Mouse (Mus musculus) midbrain, postnatal 0 days (tissue): ENCODE results near the gene Retreg3. TPM values are rescaled to one million over a fixed set of nuclear protein-coding genes. Genes with fewer than 3 reads are reported as not detected.

Experiments used
- ATAC-seq: fragments of 200-750 bp; cut with Nextera tagmentation; 2 replicates; pipeline ENCODE4 v1.8.0; 2017; ENCODE audit warnings: moderate number of reproducible peaks, mild to moderate bottlenecking, moderate TSS enrichment, moderate library complexity; ENCODE audit not compliant: low FRiP score
- DNase-seq: peaks from one replicate; pipeline ENCODE4 v3.0.0-alpha.2; 2015; ENCODE audit warnings: low spot score
- H3K27ac ChIP-seq: fragments of 300-500 bp; sonication (generic); 2 replicates; pipeline ENCODE4 v1.5.1; 2014; ENCODE audit warnings: low read depth, mild to moderate bottlenecking, low read length, mixed read lengths
- H3K27me3 ChIP-seq: fragments of 300-500 bp; sonication (generic); 2 replicates; pipeline ENCODE4 v1.6.1; 2014; ENCODE audit warnings: low read length, control low read depth, mixed read lengths; ENCODE audit not compliant: insufficient read depth
- H3K36me3 ChIP-seq: fragments of 300-500 bp; sonication (generic); 2 replicates; pipeline ENCODE4 v1.6.1; 2014; ENCODE audit warnings: low read length, control low read depth, mixed read lengths; ENCODE audit not compliant: insufficient read depth
- H3K4me1 ChIP-seq: fragments of 300-500 bp; sonication (generic); 2 replicates; pipeline ENCODE4 v1.6.1; 2014; ENCODE audit warnings: mild to moderate bottlenecking, control low read depth, antibody characterized with exemption, low read length, mixed read lengths; ENCODE audit not compliant: insufficient read depth
- H3K4me2 ChIP-seq: fragments of 300-500 bp; sonication (generic); 2 replicates; pipeline ENCODE4 v1.6.1; 2014; ENCODE audit warnings: low read depth, mild to moderate bottlenecking, low read length, mixed read lengths; ENCODE audit not compliant: poor library complexity, severe bottlenecking
- H3K4me3 ChIP-seq: fragments of 300-500 bp; sonication (generic); 2 replicates; pipeline ENCODE4 v1.5.1; 2014; ENCODE audit warnings: low read depth, mild to moderate bottlenecking, low read length, moderate library complexity
- H3K9ac ChIP-seq: fragments of 300-500 bp; sonication (generic); replicated peaks from 2 replicates; pipeline ENCODE4 v1.6.1; 2014; ENCODE audit warnings: mild to moderate bottlenecking, low read length, moderate library complexity, mixed read lengths; ENCODE audit not compliant: poor library complexity, severe bottlenecking
- H3K9me3 ChIP-seq: fragments of 300-500 bp; sonication (generic); 2 replicates; pipeline ENCODE4 v1.6.1; 2016; ENCODE audit warnings: low read length, control low read depth
- CTCF ChIP-seq: IDR thresholded peaks from 2 replicates; pipeline ENCODE4 v1.5.1; 2016; ENCODE audit warnings: antibody characterized with exemption, mild to moderate bottlenecking
- WGBS: fragments of 180-500 bp; shearing (Covaris S2); extraction: QIAGEN DNeasy Blood & Tissue Kit; methylation state at CpG from one replicate; pipeline ENCODE4 v1.1.7; 2014; 5-methylcytosine and 5-hydroxymethylcytosine counted together
- polyA plus RNA-seq: library from polyadenylated mRNA; unstranded; fragments of >200 nt; fragmentation: Nextera tagmentation; extraction: Ambion mirVana; gene quantifications from 2 replicates; pipeline ENCODE4 v1.2.1, GENCODE M21; 2015
- total RNA-seq: library from RNA; depleted of rRNA; stranded (reverse); fragments of >200 nt; gene quantifications from 2 replicates; pipeline ENCODE4 v1.2.3, GENCODE M21; 2014; rRNA removed

Gene Retreg3
- 54.9 and 61.7 TPM in 2 replicates for total RNA-seq
- 24.8 and 26.0 TPM in 2 replicates for polyA plus RNA-seq

DNA sequence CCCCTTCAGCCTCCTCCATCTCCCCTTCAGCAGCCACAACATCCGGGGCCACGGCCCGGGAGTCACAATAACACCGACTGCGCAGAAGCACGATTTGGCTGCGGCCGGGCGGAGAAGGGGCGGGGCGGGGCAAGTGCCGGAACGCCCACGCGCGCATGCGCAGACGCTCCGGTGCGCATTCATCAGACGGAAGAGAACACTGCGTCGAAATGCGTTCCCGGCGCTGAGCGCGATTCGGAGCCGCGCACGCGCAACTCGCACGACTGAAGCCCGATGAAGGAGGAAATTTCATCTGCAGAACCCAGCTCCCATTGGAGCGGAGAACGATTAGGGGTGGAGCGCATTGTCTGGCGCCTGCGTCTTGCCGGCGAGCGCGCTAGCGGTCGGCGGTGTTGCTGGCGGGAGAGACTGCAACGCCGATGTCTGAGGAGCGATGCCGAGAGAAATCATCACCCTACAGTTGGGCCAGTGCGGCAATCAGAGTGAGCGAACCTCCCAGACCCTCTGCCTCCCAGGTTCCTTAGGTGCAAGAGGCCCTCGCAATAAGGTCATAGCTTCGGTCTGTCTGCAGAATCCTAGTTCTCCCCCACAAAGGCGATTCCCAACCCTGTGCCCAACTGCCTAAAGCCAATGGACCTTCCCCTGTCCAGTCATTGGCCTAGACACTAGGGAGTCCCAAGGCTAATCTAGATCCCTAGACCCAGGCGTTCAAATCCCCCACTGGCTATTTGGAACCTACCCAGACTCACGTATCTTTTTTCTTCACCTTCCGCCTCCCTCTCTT, at the start of gene Retreg3, which contains the start of gene Tubg1:
Retreg3 (minus strand) TSS at position 133 of the 784 bp plus-strand sequence.
Tubg1 (plus strand) TSS at position 178 of the 784 bp plus-strand sequence.
- peak within 1 kb of the TSS; percentile 91 for H3K4me2 ChIP-seq
- ATAC-seq (peak; percentile 96), DNase-seq (peak; percentile 100)
- peak within 1 kb of the TSS; percentile 91 for H3K27ac ChIP-seq
- no peaks in the 10 kb centered on the region for H3K27me3 ChIP-seq
- no peaks in the 10 kb centered on the region for H3K9me3 ChIP-seq
- WGBS = under 1% methylated on average over 61 of the region's 61 CpGs
- peaks cover 15% of the 10 kb centered on the region; the same call in 1 of the 2 replicates for H3K4me1 ChIP-seq
- peaks cover 7% of the 10 kb centered on the region; the same call in 1 of the 2 replicates for H3K36me3 ChIP-seq
- TF ChIP-seq CTCF = 0 out of 2 replicates have a peak, but pooled peaks have one; percentile 1
- peak within 1 kb of the TSS; percentile 75 for H3K4me3 ChIP-seq
- peak within 1 kb of the TSS; percentile 85 for H3K9ac ChIP-seq

DNA sequence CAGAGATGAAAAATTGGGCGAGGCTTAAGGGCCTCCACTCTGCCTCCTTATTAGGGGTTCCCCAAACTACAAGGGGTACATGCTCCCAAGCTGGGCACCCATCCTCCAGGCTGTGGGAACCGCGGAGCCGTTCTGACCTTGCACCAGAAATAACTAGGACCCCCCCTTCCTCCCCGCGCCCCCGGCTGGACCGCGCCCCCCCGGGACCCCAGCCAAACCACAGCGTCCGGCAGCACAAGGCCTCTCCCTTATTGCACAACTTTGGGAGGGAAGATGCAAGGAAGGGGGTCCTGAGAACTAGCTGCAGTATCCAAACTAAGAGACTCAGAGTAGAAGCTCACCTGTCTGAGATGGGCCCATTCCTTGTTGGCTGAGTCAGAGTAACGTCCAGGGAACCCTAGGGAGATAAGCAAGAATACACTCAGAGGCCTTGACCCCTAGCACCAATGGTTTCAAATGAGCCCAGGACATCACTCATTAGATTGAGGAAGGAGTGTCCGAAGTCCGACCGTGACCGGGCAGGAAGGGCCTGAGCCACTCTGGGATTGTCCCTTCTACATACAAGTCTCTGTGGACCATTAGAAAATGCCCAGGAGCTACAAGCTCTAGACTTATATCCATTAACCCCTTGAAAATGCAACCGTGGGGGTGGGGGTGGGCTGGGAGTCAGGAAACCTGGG, 48.7 kb upstream of the Retreg3 start:
- DNase-seq (no peak), ATAC-seq (no peak)
- no peak overlapping the region for H3K4me3 ChIP-seq
- TF ChIP-seq CTCF = no peak
- peak overlapping the region; percentile 91; the same call in 1 of the 2 replicates for H3K4me2 ChIP-seq
- 71% methylated on average over 18 of the region's 18 CpGs for WGBS
- H3K27me3 ChIP-seq = peaks cover 45% of the 10 kb centered on the region
- no peak overlapping the region for H3K27ac ChIP-seq
- peaks cover 31% of the 10 kb centered on the region for H3K36me3 ChIP-seq
- peaks cover 18% of the 10 kb centered on the region; the same call in 1 of the 2 replicates for H3K4me1 ChIP-seq
- H3K9me3 ChIP-seq = no peaks in the 10 kb centered on the region
- H3K9ac ChIP-seq = no peak overlapping the region

DNA sequence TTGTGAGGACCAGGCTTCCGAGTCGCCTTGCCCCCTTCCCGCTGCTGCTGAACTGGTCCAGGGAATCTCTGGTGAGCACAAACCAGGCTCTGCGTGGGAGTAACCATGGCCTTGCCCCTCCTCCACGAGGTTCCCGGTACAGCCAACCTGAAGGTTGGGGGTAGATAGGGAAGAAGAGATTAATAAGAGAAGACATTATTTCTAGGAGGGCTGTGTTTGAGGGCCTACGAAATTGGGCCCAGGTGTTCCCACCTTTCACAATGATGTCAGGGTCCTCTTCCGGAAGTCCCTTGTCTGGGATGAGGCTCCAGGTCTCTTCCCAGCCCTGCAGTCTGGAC, 48.2 kb upstream of the Retreg3 start:
- H3K4me2 ChIP-seq = no peak overlapping the region
- H3K4me1 ChIP-seq = peaks cover 15% of the 10 kb centered on the region; the same call in 1 of the 2 replicates
- H3K36me3 ChIP-seq = peaks cover 31% of the 10 kb centered on the region
- no peak for TF ChIP-seq CTCF
- H3K4me3 ChIP-seq = no peak overlapping the region
- H3K27me3 ChIP-seq = peaks cover 48% of the 10 kb centered on the region
- WGBS = 58% methylated on average over 8 of the region's 8 CpGs
- DNase-seq = no peak
- H3K9me3 ChIP-seq = no peaks in the 10 kb centered on the region
- no peak for ATAC-seq
- no peak overlapping the region for H3K9ac ChIP-seq
- H3K27ac ChIP-seq = no peak overlapping the region

DNA sequence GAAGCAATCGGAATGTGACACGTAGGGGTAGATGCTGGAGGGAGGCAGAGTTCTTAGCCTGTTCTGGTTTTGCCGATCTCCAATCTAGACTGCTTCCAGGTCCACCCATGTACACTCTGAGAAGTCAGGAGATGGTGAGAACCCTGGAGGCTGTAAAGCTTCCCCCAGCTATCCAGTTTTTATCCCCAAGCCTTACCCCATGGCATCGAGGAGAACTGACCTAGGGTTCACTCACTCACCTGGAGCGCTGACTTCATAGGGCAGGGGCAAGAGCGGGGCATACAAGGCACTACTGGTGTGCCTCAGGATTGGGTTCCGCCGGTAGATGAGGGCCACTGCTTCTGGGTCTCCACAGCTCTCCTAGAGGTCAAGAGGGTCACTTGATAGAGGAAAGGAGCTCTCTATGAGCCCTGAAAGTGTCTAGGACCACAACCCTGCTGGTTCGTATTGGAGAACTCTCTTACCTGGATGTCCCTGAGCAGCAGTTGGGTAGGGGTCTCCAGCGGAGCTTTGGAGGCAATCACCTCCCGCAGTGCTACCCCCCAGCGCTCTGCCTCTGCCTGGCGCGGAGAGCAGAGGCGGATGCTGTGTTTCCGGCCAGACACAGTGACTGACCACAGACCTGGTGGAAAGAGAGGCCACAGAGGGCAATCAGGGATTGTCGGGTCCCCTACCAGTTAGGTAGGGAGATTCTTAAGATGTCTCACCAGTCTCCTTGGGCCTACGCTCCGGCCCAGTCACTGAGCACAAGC, 47.7 kb upstream of the Retreg3 start:
- Histone ChIP-seq H3K9me3 (no peaks in the 10 kb centered on the region), H3K27ac (no peak overlapping the region), H3K9ac (no peak overlapping the region), H3K4me2 (no peak overlapping the region), H3K36me3 (peaks cover 31% of the 10 kb centered on the region), H3K4me1 (peaks cover 13% of the 10 kb centered on the region; the same call in 1 of the 2 replicates), H3K4me3 (no peak overlapping the region), H3K27me3 (peaks cover 48% of the 10 kb centered on the region)
- DNase-seq = no peak
- ATAC-seq = no peak
- 61% methylated on average over 19 of the region's 19 CpGs for WGBS
- TF ChIP-seq CTCF = no peak

DNA sequence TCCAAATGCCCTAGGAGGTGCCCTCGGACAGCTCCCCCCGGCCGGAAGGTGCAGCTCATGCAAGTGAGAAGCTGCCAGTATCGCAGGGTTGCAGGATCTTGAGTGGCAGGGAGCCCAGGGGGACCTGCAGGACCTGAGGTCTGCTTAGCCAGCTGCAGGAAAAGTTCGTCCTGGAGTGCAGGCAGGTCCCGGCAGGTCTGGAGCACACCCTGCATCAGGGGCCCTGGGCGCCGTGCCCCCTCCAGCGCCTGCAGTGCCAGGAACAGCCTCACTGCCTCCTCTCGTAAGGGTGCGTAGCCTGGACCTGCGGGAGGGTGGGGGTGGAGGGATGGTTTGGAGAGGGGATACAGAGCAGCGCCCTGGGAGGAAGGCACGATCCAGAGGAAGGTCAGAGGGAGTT, 46.7 kb upstream of the Retreg3 start:
- 59% methylated on average over 14 of the region's 14 CpGs for WGBS
- H3K9me3 ChIP-seq = no peaks in the 10 kb centered on the region
- DNase-seq (no peak), ATAC-seq (no peak)
- peaks cover 48% of the 10 kb centered on the region for H3K27me3 ChIP-seq
- H3K27ac ChIP-seq = no peak overlapping the region
- peaks cover 6% of the 10 kb centered on the region; the same call in 1 of the 2 replicates for H3K4me1 ChIP-seq
- no peak for TF ChIP-seq CTCF
- H3K4me2 ChIP-seq = no peak overlapping the region
- no peak overlapping the region for H3K4me3 ChIP-seq
- H3K9ac ChIP-seq = no peak overlapping the region
- H3K36me3 ChIP-seq = peaks cover 39% of the 10 kb centered on the region
